Mouse (Mus musculus): Measurements from ENCODE around the gene Vmn1r91.
"Not testable (repeated sequence)": the region's sequence is repeated elsewhere in the genome, so short reads cannot be mapped to it uniquely, and the experiment has no call there.

Gene Vmn1r91

DNA sequence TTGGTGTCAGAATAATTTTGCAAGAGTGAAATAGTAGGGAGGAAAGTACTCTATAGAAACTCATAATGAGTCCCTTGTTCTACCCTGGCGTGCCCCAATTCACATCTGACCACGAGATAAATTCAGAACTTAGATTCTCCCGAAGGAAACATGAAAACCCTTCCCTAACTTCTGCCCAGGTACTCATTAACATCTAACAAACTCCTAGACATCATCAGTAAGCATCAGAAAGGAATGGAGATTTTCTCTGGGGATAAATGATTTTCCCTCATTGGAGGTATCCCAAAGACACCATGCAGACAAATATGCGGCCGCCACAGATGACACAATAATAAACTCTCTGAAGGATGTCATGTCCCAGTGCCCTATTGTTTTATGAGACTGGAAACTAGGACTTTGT lies at the start of gene Vmn1r91:
Gene Vmn1r91 (plus strand): TSS at position 301 of the 400 bp plus-strand sequence.
- not testable (repeated sequence) for DNase-seq (ENCODE audit: low spot score in 2 of 2)

DNA sequence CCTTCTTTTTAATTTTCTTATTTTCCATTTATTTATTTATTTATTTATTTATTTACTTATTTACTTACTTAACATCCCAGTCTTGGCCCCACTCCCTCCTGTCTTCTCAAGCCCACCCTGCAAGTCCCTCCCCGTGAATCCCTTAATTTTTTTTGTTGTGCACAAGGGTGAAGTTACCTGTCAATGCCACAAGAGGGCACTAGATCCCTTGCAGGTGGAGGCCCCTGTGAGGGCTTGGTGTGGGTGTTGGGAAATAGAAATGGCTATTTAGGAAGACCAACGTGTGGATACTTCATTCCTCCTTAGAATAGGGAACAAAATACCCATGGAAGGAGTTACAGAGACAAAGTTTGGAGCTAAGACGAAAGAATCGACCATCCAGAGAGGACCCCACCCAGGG lies 35.4 kb upstream of the Vmn1r91 start:
- not testable (repeated sequence) for DNase-seq (ENCODE audit: low spot score in 2 of 2)

DNA sequence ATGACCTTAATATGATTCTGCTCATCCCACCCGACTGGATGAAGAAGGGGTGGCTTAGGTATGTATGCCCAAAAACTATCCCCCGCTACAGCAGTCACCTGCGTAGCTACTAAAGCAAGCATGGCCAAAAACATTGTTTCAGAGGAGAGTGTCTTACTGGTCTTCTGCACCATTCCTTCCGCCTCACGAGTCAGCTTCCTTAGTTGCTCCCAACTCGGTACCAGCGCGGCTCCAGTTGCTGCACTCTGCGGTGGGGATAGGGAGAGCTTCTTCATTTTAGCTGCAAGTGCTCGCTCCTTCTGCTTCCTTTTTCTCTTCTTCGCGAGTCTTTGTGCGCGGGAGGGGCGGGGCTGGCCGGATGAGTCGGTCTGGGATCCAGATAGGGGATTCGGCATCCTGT lies 21.4 kb upstream of the Vmn1r91 start:
- DNase-seq (ENCODE audit: low spot score in 2 of 2): not testable (repeated sequence)

DNA sequence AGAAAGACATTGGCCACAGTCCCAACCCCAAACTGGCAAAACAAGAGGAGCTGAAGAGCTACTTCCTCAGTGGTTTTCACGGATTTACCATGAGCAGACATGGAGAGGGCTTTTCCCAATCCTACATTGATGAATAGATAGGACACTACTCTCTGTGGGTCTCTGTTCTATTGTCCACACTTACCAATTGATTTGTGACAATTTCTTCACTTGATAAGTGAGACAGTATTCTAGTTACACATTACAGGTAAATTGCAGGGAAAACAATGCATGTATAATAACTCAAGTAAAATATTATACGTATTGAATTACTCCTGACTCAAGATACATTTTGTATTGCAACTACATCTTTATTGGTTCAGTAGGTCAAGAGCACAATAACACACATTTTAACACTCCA lies 23.0 kb downstream of the Vmn1r91 start, which contains the start of gene Gm16442:
Gene Gm16442 (minus strand): TSS at position 101 of the 400 bp plus-strand sequence.
- DNase-seq (ENCODE audit: low spot score in 2 of 2): not testable (repeated sequence)

DNA sequence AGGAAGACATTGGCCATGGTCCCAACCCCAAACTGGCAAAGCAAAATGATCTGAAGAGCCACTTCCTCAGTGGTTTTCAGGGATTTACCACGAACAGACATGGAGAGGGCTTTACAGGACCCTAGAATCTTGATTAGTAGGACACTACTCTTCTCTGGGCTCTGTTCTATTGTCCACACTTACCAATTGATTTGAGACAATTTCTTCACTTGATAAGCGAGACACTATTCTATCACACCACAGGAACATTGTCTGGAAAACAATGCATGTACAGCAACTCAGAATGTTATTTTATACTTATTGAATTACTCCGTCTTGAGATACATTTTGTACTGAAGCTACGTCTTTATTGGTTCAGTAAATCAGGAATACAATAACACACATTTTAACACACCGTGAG lies 39.5 kb downstream of the Vmn1r91 start, which contains the start of gene Vmn1r93:
Gene Vmn1r93 (minus strand): TSS at position 101 of the 400 bp plus-strand sequence.
- DNase-seq (ENCODE audit: low spot score in 2 of 2): not testable (repeated sequence)
